Mouse (Mus musculus): ENCODE data around the gene Smarca2. TPM values are rescaled to one million over a fixed set of nuclear protein-coding genes. Genes with fewer than 3 reads are reported as not detected.

Smarca2 gene
- polyA plus RNA-seq, 1 experiment from 2014 or later, result 29.6 TPM

- Histone ChIP-seq H3K4me2 (ENCODE audit: low read depth, low read length) (peak overlapping the region; percentile 88), H3K27me3 (replicated peaks; ENCODE audit: control insufficient read depth, insufficient read depth, low read length) (no peaks in the 10 kb centered on the region), H3K27ac (ENCODE audit: low read length) (peak overlapping the region; percentile 97), H3K9ac (ENCODE audit: low read depth, low read length) (peak overlapping the region; percentile 77), H3K4me1 (ENCODE audit: control insufficient read depth, insufficient read depth, low read length) (peaks cover 8% of the 10 kb centered on the region), H3K4me3 (ENCODE audit: low read length) (peak overlapping the region; percentile 64), H3K36me3 (ENCODE audit: control insufficient read depth, insufficient read depth, low read length) (peaks cover 3% of the 10 kb centered on the region; the same call in 1 of the 2 replicates), H3K9me3 (ENCODE audit: control insufficient read depth, low read length) (no peaks in the 10 kb centered on the region)
- ATAC-seq, result peak; percentile 90
- WGBS, result under 1% methylated on average over 36 of the region's 36 CpGs
Measured at GRCm38 (mm10) chr19:26747571-26748539, 143.0 kb downstream of the Smarca2 start.

DNA sequence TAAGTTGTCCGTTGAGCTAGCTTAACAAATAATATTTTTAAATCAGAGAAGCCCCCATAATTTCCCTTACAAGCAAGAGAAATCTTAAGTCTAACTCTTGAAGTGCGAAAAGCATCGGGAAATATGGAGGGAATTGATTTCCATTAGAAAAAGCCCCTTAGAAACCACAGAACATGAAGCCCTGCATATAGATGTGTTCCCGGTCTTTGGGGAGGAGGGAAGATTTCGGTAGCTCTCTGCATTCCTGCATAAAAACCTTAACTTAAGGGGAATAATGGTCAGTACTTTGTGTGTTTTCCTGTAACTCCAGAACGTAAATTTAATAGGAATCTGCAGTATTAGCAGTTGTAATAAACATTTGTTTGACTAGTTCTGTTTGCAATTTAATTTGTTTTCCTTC lies 143.8 kb downstream of the Smarca2 start:
- ATAC-seq, result no peak
- Histone ChIP-seq H3K27ac (ENCODE audit: low read length) (peak overlapping the region; percentile 97), H3K36me3 (ENCODE audit: control insufficient read depth, insufficient read depth, low read length) (peaks cover 3% of the 10 kb centered on the region; the same call in 1 of the 2 replicates), H3K4me2 (ENCODE audit: low read depth, low read length) (peak overlapping the region; percentile 88), H3K27me3 (replicated peaks; ENCODE audit: control insufficient read depth, insufficient read depth, low read length) (no peaks in the 10 kb centered on the region), H3K9ac (ENCODE audit: low read depth, low read length) (peak overlapping the region; percentile 66), H3K4me1 (ENCODE audit: control insufficient read depth, insufficient read depth, low read length) (peaks cover 8% of the 10 kb centered on the region), H3K4me3 (ENCODE audit: low read length) (peak overlapping the region; percentile 64), H3K9me3 (ENCODE audit: control insufficient read depth, low read length) (no peaks in the 10 kb centered on the region)
- 2% methylated on average over 6 of the region's 6 CpGs for WGBS

DNA sequence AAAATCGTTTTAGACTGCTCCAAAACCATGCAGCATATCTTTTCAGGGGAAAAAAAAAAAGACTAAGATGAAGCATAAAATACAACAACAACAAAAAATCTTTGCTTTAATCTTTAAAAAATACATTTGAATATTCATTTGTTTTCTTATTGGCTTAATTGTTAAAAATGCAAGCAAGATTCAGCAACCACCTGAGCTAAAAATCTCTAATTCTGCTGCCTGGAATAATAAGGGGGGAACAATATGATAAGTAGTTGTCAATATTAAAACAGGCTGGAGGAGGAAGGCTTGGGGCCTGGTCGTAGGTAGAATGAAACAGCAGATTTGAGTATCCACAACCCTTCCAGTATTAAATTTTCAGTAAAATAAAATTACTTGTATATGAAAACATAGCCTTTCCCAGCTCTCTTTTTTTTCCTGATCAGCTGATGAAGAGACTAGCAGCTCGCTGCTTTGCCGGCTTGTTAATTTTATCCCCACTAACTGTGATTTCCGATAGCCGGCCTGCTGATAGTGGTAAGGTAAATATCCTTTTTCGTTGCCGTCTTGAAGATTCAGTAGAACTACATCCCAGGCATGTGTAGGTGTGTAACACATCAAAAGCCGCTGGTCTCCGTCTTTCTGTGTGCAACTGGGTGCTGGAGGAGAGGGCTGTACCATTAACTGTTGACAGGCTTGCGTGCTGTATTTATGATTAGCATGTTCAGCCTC lies 144.7 kb downstream of the Smarca2 start:
- H3K9me3 ChIP-seq (ENCODE audit: control insufficient read depth, low read length), result no peaks in the 10 kb centered on the region
- peaks cover 3% of the 10 kb centered on the region; the same call in 1 of the 2 replicates for H3K36me3 ChIP-seq (ENCODE audit: control insufficient read depth, insufficient read depth, low read length)
- H3K4me3 ChIP-seq (ENCODE audit: low read length), result peak overlapping the region; percentile 64
- 29% methylated on average over 11 of the region's 11 CpGs for WGBS
- H3K27me3 ChIP-seq (replicated peaks; ENCODE audit: control insufficient read depth, insufficient read depth, low read length), result no peaks in the 10 kb centered on the region
- ATAC-seq, result no peak
- peaks cover 13% of the 10 kb centered on the region for H3K4me1 ChIP-seq (ENCODE audit: control insufficient read depth, insufficient read depth, low read length)
- H3K9ac ChIP-seq (ENCODE audit: low read depth, low read length), result no peak overlapping the region
- H3K4me2 ChIP-seq (ENCODE audit: low read depth, low read length), result peak overlapping the region; percentile 88
- H3K27ac ChIP-seq (ENCODE audit: low read length), result peak overlapping the region; percentile 12; the same call in 1 of the 2 replicates

DNA sequence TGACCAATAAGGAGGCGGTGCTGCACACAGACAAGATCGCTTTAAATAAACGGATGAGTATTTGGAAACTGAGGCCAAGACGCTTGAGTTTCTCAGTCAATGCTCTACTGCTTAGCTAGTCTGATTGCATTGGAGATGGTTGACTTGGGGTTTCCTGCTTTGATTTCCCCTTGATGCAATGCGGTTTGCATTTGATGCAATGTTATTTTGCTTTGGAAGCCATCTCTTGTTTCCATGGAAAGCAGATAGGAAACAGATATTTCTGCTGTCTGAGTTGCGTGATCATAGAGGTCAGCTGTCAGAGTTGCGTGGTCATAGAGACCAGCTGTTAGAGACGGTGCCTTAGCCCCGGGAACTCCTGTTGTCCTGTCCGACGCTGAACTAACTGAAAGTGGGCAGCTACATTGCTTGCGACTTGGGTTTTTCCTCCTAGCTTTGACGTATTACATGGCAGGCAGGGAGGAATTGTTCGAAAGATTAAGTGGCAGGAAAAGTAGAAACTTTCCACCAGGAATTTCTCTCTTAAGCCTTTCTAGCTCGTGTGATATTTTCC lies 147.8 kb downstream of the Smarca2 start:
- peaks cover 10% of the 10 kb centered on the region; the same call in 1 of the 2 replicates for H3K4me1 ChIP-seq (ENCODE audit: control insufficient read depth, insufficient read depth, low read length)
- no peak for ATAC-seq
- H3K9ac ChIP-seq (ENCODE audit: low read depth, low read length), result no peak overlapping the region
- H3K27me3 ChIP-seq (replicated peaks; ENCODE audit: control insufficient read depth, insufficient read depth, low read length), result no peaks in the 10 kb centered on the region
- 71% methylated on average over 15 of the region's 15 CpGs for WGBS
- peaks cover 3% of the 10 kb centered on the region; the same call in 1 of the 2 replicates for H3K36me3 ChIP-seq (ENCODE audit: control insufficient read depth, insufficient read depth, low read length)
- peak overlapping the region; percentile 28; the same call in 1 of the 2 replicates for H3K27ac ChIP-seq (ENCODE audit: low read length)
- no peak overlapping the region for H3K4me2 ChIP-seq (ENCODE audit: low read depth, low read length)
- H3K9me3 ChIP-seq (ENCODE audit: control insufficient read depth, low read length), result no peaks in the 10 kb centered on the region
- no peak overlapping the region for H3K4me3 ChIP-seq (ENCODE audit: low read length)

DNA sequence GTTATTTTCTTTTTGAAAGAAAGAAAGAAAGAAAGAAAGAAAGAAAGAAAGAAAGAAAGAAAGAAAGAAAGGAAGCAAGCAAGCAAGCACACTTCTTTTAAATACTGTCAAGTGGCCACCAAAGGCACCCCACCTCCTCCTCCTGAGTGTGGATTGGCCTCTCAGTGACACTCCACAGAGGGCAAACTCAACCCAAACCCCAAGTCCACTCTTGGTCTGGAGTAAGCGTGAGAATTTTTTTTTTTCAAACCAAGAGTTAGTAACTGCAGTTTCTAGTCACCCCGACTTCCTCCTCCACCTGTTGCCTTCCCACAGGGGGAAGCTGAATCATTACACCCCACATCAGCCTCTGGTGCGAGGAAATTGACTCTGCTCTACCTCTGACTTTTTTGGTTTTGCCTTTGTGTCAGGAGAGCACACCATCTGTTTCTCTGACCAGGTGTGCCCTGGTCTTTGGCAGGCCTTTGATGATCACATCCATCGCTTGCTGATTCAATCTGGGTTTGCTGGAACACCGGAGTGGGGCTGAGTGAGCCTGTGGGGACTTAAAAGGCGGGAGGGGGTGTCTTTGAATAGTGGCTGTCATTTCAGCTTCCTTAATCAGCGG lies 148.5 kb downstream of the Smarca2 start:
- H3K4me3 ChIP-seq (ENCODE audit: low read length), result no peak overlapping the region
- H3K27me3 ChIP-seq (replicated peaks; ENCODE audit: control insufficient read depth, insufficient read depth, low read length), result no peaks in the 10 kb centered on the region
- H3K9me3 ChIP-seq (ENCODE audit: control insufficient read depth, low read length), result no peaks in the 10 kb centered on the region
- 69% methylated on average over 7 of the region's 7 CpGs for WGBS
- H3K4me2 ChIP-seq (ENCODE audit: low read depth, low read length), result no peak overlapping the region
- H3K27ac ChIP-seq (ENCODE audit: low read length), result no peak overlapping the region
- peaks cover 10% of the 10 kb centered on the region; the same call in 1 of the 2 replicates for H3K4me1 ChIP-seq (ENCODE audit: control insufficient read depth, insufficient read depth, low read length)
- no peak overlapping the region for H3K9ac ChIP-seq (ENCODE audit: low read depth, low read length)
- ATAC-seq, result no peak
- H3K36me3 ChIP-seq (ENCODE audit: control insufficient read depth, insufficient read depth, low read length), result peaks cover 3% of the 10 kb centered on the region; the same call in 1 of the 2 replicates

DNA sequence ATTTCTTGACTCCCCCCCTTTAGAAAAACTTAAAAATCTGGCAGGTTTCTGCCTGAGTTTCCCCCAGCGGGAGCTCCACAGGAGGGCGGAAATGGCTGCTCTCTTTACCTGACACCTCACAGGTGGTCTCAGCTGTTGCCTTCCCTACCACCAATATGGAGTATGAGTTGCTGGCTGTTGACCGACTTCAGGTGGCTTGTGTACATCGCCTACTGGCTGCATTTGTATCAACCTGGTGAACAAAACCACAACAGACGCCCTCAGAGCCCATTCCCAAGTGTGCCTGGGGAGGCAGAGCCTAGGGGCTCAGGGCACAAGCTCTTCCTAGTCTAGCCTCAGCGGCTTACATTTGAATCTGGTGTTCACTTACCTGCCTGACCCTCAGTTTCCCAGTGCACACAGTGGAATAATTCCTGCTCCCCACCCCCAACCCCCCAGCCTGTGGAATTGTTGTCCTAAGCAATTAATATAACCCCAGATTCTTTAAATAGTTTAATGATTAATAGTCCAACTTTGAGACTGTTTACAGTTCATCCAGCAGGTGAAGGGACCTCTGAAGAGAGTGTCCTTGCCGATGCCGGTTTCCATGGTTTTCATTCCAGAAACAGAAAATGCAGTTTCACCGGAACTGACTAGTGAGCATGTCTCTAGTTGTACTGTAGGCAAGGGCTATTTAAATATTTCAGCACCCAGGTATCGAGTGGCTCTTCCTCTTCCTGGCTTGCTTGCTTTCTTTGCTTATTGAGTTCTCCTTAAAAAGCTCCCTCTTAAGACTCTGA lies 149.4 kb downstream of the Smarca2 start:
- H3K4me1 ChIP-seq (ENCODE audit: control insufficient read depth, insufficient read depth, low read length), result peaks cover 10% of the 10 kb centered on the region; the same call in 1 of the 2 replicates
- peak overlapping the region; percentile 14; the same call in 1 of the 2 replicates for H3K27ac ChIP-seq (ENCODE audit: low read length)
- ATAC-seq, result peak; percentile 70
- WGBS, result 51% methylated on average over 10 of the region's 10 CpGs
- no peak overlapping the region for H3K4me2 ChIP-seq (ENCODE audit: low read depth, low read length)
- no peak overlapping the region for H3K9ac ChIP-seq (ENCODE audit: low read depth, low read length)
- peaks cover 3% of the 10 kb centered on the region; the same call in 1 of the 2 replicates for H3K36me3 ChIP-seq (ENCODE audit: control insufficient read depth, insufficient read depth, low read length)
- H3K4me3 ChIP-seq (ENCODE audit: low read length), result no peak overlapping the region
- no peaks in the 10 kb centered on the region for H3K27me3 ChIP-seq (replicated peaks; ENCODE audit: control insufficient read depth, insufficient read depth, low read length)
- no peaks in the 10 kb centered on the region for H3K9me3 ChIP-seq (ENCODE audit: control insufficient read depth, low read length)

GRCm38 (mm10) chr19:26755991-26756390 lies 151.1 kb downstream of the Smarca2 start:
- Histone ChIP-seq H3K4me2 (ENCODE audit: low read depth, low read length) (no peak overlapping the region), H3K9me3 (ENCODE audit: control insufficient read depth, low read length) (no peaks in the 10 kb centered on the region), H3K27ac (ENCODE audit: low read length) (no peak overlapping the region), H3K27me3 (replicated peaks; ENCODE audit: control insufficient read depth, insufficient read depth, low read length) (no peaks in the 10 kb centered on the region), H3K4me3 (ENCODE audit: low read length) (no peak overlapping the region), H3K4me1 (ENCODE audit: control insufficient read depth, insufficient read depth, low read length) (peaks cover 5% of the 10 kb centered on the region; the same call in 1 of the 2 replicates), H3K36me3 (ENCODE audit: control insufficient read depth, insufficient read depth, low read length) (peaks cover 7% of the 10 kb centered on the region; the same call in 1 of the 2 replicates), H3K9ac (ENCODE audit: low read depth, low read length) (no peak overlapping the region)
- 68% methylated on average over 6 of the region's 6 CpGs for WGBS
- no peak for ATAC-seq

DNA sequence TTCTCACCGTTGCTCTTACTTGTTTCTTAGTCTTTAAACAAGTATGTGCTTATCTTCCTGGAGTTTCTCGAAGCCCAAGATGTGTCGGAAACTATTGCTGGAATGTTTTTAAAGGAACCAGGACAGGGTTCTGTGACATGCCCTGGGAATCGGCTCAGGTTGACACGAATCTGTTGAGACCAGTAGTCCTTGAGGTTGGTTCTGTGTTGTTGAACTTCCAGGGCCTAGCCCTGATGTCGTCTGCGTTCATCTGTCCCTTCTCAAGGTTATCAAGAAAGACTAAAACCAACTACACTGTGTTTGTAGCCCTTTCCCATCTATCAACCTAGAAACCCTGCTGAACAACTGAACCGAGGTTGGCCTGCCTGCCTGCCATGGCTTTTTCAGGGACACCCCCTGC lies 151.5 kb downstream of the Smarca2 start:
- H3K4me1 ChIP-seq (ENCODE audit: control insufficient read depth, insufficient read depth, low read length), result peaks cover 5% of the 10 kb centered on the region; the same call in 1 of the 2 replicates
- H3K4me2 ChIP-seq (ENCODE audit: low read depth, low read length), result no peak overlapping the region
- H3K9ac ChIP-seq (ENCODE audit: low read depth, low read length), result no peak overlapping the region
- H3K27me3 ChIP-seq (replicated peaks; ENCODE audit: control insufficient read depth, insufficient read depth, low read length), result no peaks in the 10 kb centered on the region
- ATAC-seq, result no peak
- peaks cover 7% of the 10 kb centered on the region; the same call in 1 of the 2 replicates for H3K36me3 ChIP-seq (ENCODE audit: control insufficient read depth, insufficient read depth, low read length)
- H3K9me3 ChIP-seq (ENCODE audit: control insufficient read depth, low read length), result no peaks in the 10 kb centered on the region
- H3K27ac ChIP-seq (ENCODE audit: low read length), result no peak overlapping the region
- no peak overlapping the region for H3K4me3 ChIP-seq (ENCODE audit: low read length)
- WGBS, result 68% methylated on average over 8 of the region's 8 CpGs

All from intestine, embryonic 16.5 days (tissue).